Mouse (Mus musculus) kidney, adult 8-10 months (tissue): ENCODE results near the gene AC192777.2.
"Not testable (repeated sequence)": the region's sequence is repeated elsewhere in the genome, so short reads cannot be mapped to it uniquely, and the experiment has no call there.

Source experiments
- DNase-seq, 2 experiments: peaks; one replicate each; pipeline ENCODE4 v3.0.0; 2022

The AC192777.2 gene

DNA sequence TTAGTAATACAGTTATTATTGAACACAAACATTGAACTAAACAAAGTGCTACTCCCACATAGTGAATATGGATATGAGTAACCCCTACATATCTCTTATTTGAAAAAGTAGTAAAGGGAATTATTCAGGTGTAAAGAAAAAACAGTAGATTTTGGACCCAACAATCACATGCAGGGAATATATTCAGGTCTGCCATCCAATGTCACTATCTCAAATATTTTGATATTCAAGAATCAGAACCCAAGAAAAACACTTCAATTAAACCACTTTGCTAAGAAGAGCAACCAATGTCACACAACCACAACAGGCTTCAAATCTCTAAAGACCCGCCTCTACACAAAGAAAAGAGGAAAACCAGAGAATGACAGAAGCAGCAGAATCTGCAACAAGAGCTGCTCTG is at the start of gene AC192777.2:
Gene AC192777.2 (plus strand): TSS at position 301 of the 400 bp plus-strand sequence.
- DNase-seq = not testable (repeated sequence)

DNA sequence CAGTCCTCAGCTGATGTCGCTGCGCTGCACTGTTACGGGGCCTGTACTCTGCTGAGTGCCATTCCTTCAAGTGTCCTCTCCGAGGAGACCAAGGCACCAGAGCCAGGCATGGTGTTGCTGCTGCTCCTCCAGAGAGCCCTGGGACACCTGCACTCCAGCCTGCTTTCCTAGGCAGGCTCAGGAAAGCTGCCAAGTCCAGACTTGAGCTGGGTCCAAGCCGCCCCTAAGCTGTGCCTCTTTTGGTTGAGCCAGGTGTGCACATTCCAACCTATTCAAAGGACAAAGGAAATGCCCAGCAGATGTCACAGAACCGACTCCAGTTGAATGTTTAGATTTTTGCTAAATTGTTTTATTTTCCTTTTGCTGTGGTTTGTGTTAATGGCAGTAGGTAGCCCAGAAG is 20.9 kb downstream of the AC192777.2 start:
- not testable (repeated sequence) for DNase-seq

DNA sequence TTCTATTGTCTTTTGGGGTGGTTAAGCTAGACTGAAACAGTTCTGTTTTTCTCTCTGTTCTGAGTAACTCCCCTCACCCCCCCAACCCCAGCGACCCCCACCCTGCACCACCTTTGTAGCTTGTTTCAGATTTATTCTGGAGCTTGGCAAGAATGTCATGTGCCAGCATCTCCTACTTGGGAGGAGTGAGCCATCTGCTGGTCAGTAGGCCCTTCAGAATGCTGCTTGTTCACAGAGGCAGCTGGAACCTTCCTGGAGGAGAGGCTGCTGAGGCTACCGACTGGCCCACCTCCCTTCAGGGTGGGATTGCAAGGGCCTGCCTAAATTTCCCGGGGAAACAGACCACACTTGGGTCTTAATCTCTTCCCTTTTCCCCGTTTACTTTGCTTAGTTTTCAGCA is 21.6 kb downstream of the AC192777.2 start:
- peak in 1 of 2 experiments; percentile 8 for DNase-seq
